Mouse (Mus musculus) lung, postnatal 25 days (tissue): ENCODE measurements around the gene Cmtm2a.
"Not testable (repeated sequence)": the region's sequence is repeated elsewhere in the genome, so short reads cannot be mapped to it uniquely, and the experiment has no call there.

ENCODE experiments used
- DNase-seq: peaks from one replicate; pipeline ENCODE4 v3.0.0; 2022; ENCODE audit warnings: low spot score

Gene Cmtm2a

DNA sequence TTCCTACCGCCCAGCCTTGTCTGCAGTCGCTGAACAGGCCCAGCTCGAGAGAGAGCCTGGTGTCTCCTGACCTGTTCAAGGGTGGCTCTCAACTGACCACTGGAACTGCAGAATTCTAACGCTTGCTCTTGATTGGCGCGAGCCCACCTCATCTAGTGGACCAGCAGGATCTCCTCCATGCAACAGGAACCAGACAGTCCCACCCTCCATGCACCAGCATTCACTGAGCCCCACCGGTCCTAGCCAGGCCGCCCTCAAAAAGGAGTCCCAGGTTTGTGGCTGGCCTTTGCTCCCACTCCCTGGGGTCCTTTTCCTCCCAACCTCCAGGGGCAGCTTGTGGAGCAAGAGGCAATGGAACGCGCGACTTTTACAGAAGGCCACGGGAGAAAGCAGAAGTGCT, at the start of gene Cmtm2a:
TSS of gene Cmtm2a (minus strand) at position 101 of the 400 bp plus-strand sequence.
- not testable (repeated sequence) for DNase-seq

DNA sequence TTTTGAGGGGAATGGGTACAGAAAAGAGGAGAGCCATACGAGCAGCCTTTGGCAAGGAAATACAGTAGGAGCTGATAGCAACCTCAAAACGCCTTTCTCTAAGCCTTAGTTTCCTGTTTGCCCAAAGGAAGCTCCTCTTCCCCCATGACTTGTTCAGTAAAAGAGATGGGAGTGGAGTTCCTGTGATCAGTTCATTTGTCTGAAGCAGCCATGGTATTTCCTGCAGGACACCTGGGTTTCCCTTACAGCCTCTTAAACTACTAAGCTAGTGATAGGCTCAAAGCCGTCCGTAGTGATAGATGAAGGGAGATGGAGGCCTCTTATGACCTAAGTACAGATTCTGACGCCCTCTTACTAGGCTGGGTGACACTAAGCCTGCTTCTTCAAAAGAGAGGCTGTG, 49.4 kb upstream of the Cmtm2a start:
- no peak for DNase-seq

DNA sequence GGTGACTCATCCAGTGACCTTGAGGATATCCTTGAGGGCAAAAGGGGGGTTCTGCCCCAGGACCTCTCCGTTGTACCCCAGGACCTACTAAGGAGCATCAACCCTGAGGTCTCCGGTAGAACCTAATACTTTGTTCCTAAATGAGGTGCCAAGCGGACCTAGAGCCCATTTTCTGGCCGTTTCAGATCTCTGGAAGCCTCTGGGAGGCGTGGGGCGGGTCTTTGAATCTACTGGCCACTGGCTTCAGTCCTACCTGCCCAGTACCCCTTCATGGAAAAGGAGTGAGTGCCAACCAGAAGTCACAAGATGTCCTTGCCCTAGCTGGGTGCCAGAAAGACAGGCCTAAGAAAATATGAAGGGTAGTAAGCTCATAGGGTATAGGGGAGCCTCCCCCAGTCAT, 48.7 kb upstream of the Cmtm2a start:
- DNase-seq: no peak

DNA sequence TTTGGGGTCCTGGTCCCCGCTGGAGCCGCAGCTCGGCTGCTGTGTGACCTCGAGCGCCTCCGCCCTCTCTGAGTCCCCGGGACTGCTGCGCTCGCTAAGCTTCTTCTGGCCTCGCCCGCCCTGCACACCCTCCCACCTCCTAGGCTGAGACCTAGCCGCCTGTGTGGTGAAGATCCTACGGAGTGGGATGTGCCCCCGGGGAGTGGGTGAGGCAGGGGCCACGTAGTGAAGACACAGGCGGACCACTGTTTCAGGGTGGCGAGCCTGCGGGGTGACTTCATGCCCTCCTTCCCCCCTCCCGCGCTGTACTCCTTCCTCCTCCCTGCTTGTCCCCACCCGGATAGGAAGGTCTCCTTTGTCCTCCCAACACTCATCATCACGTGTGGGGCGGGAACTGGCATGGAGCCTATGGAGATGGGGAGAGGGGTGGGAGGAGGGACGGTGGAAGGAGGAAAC, 48.2 kb upstream of the Cmtm2a start:
- peak; percentile 79 for DNase-seq

DNA sequence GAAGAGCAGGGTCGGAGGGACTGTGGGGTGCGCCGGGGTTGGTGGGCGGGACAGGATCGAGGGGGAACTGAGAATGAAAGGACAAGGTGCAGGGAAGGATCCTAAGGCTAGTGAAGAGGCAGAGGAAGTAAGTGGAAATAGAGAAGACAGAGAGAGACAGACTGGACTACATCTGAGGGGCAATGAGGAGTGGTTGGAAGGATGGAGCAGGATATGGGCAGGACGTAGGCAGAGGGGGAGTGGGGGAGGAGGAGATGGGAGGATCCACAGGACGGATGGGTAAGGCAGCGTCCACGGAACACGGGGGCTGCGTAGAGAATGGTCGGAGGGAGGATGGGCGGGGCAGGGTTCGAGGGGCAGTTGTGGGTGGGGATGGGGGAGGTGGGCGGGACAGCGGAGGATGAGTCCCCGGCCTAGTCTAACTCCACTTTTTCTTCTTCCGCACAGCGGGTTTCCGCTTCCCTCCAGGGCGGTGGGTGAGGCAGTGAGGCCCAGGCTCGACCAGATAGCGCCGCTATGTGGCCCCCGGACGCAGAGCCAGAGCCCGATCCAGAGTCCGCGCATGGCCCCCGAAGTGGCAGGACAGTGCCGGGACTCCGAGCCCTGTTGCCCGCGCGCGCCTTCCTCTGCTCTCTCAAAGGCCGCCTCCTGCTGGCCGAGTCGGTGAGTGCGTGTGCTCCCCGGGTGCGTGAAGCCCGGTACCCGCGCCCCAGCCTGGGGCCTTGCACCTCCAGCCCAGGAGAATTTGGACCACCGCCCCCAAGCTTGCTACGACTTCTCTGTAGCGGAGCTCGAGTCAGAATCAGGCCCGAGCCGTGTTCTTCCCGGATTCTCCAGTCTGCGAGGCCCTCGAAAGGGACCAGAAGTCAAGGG, 47.5 kb upstream of the Cmtm2a start:
- peak; percentile 82 for DNase-seq

DNA sequence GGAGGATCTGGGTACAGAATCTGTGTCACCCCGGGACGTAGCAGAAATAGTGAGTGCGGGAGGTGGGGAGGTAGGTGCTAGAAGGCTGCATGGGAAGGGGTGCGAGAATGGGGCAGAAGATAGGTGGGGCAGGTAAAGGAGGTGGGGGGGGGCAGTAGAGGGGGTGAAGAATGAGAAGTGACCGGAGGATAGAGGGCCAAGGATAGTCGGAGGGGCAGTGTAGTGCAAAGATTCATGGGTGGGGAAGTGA, 46.9 kb upstream of the Cmtm2a start:
- DNase-seq: no peak

DNA sequence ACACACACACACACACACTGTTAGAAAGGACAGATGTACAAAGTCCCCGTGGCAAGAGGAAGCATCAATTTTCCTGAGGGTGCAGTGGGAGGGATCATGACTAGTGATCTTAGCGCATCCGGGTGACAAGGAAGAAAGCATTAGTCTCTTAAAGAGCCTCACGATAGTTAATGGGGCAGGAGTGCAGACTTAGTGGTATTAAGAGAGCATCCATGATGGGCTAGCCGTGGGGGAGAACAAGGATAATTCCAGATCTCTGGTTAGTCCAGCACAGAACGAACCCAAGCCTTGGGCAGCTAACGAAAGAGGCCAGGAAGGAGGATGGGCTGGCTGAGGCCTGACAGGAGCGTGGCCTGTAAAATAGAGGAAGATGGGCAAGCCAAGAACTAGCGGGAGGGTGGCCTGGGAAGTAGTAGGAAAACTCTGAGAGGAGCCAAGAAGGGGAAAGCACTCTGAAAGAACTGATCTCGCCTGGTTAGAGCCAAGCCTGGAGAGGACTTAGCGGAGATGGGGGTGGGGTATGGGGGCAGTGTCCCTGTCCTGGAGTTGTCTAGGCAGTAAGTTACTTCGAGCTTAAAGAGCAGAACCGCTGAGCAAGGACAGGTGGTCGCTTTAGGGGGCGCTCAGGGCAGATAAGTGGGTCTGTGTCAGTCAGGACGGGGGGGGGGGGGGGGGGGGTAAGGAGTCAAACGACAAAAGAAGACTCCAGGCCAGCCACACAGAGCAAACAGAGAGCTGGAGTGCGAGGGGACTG, 46.4 kb upstream of the Cmtm2a start, which contains the start of gene Cmtm3:
TSS of gene Cmtm3 (plus strand) at position 182 of the 754 bp plus-strand sequence.
- DNase-seq: no peak

DNA sequence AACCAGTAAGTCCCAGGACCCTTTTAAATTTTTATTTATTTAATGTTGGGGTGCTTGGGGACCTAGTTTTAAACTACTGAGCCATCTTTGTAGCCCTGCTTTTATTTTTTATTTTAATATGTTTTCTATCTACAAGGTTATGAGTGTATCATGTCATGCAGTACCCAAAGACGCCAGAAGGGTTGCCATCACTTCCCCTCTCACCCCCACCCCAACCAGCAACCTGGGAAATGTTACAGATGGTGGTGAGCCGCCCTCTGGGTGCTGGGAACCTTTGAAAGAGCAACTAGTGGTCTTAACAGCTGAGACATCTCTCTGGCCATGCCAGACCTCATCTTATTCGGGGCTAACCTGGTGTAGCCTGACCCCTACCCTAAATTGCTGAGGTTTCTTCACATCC, 44.9 kb upstream of the Cmtm2a start:
- no peak for DNase-seq

DNA sequence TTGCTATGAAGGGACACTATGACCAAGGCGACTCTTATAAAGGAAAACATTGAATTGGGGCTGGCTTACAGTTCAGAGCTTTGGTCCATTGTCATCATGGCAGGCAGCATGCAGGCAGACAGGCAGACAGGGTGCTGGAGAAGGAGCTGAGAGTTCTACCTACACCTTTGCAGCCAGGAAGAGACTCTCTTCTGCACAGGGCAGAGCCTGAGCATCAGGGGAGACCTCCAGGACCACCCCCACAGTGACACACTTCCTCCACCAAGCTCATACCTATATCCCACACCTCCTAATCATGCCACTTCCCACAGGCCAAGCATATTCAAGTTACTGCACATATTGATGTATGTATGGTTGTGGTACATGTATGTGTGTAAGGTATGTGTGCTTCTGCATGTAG, 43.8 kb upstream of the Cmtm2a start:
- no peak for DNase-seq

DNA sequence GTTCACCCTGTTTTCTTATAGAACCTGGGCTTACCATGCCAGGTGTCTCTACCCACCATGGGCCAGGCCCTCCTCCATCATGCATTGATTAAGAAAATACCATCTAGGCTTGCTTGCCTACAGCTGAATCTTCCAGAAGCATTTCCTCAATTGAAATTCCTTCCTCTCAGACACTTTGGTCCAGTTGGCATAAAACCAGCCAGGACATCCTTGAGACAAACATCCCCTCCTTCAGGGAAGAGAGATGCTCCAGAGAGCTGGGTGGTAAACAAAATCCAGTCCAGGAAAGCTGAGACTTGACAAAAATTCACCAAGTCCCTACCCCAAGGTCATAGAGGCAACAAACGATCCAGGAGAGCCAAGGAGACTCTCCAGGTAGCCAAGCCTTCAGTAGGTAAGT, 41.2 kb upstream of the Cmtm2a start:
- peak; percentile 34 for DNase-seq

DNA sequence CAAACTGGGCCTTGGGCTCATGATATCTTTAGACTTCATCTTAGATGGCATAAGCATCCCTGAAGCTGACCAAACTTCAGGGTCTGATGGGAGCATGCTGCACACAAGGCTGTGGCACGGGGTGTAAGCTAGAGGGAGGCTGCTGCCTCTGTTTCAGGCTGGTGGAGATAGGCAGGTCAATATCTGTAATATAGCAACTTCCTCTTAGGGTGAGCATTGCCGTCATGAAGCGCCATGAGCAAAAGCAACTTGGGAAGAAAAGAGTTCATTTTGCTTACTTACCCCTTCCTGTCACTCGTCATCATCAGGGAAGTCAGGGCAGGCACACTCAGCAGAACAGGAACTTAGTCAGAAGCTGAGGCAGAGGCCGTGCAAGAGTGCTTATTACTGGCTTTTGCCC, 40.8 kb upstream of the Cmtm2a start:
- DNase-seq: peak; percentile 24

DNA sequence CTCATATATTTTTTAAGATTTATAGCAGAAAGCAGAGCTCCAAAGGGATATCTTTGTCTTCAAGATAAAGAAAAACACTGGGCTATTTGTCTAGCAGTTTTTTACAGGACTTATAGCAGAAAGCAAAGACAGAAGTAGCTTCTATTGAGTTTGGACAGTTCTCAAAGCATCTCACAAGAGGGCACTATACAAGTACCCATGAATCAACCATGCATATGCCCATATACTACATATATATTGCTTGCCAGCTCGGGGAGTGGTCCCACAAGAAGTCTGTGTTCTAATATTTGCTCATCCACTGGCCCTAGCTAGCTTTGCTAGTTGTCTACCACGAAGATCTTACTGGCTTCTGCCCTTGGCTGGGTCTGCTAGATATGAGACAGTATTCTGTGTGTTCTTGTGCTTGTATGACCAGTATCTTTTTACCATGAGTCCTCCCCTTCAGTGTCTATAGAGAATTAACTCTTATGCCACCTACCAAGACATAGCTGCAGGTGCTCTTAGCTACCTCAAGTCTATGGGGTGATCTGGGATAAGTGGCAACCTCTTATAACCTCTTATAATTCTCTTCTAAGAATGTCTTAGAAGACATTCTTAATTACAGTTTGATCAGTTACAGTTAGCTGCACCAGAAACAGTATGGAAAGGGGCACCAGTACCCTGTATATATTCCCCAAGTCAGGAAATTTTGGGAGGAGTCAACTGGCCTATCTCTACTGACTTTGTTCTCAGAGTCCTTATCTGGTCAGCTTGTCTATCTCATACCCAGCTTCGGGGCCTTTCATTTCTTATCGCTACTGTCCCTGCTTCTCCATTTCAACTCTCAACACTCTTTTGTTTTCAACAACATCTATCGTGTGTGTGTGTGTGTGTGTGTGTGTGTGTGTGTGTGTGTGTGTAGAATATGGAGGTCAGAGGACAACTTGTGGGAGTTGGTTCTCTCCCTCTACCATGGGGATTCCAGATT, 40.0 kb upstream of the Cmtm2a start:
- no peak for DNase-seq

DNA sequence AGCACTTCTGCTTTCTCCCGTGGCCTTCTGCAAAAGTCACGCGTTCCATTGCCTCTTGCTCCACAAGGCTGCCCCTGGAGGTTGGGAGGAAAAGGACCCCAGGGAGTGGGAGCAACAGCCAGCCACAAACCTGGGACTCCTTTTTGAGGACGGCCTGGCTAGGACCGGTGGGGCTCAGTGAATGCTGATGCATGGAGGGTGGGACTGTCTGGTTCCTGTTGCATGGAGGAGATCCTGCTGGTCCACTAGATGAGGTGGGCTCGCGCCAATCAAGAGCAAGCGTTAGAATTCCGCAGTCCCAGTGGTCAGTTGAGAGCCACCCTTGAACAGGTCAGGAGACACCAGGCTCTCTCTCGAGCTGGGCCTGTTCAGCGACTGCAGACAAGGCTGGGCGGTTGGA, 28.9 kb upstream of the Cmtm2a start, which contains the start of gene Cmtm2b:
TSS of gene Cmtm2b (plus strand) at position 301 of the 400 bp plus-strand sequence.
- DNase-seq: not testable (repeated sequence)

DNA sequence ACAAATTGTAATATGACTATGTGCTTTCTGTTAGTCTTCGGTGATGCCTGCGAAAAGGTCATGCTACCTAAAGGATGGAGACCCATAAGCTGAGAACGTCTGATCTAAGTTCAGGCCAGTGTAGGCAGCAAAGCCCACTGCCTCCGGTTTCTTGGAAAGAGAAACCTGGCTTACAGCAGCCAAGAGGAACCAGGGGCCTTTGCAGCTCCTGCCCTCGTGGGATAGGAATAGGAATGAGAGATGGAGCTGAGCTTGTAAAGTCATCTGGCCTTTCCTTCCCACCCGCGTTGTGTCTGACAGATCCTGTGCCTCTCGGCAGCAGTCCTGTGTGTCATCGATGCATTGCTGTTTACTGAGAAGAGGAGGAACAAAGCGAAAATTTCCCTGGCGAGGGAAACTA, 28.3 kb upstream of the Cmtm2a start, which contains the start of gene Gm11020:
TSS of gene Gm11020 (plus strand) at position 301 of the 400 bp plus-strand sequence.
- DNase-seq: not testable (repeated sequence)

DNA sequence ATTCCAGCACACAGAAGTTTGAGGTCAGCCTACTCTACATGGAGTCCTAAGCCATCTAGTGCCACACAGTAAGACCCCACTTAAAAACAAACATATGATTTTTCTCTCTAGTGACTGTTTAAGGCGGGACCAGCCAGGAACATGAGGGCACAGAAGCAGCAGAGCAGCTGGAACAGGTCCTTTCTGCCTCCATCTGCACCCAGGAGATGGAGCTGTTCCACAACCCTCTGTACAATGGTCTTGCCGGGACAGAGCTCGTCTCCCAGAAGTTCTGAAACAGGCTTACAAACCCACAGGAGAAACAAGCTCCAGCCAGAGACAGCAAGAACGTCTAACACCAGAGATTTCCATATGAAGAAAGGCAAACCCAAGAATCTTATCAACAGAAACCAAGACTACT, 20.3 kb upstream of the Cmtm2a start:
- DNase-seq: peak; percentile 32

DNA sequence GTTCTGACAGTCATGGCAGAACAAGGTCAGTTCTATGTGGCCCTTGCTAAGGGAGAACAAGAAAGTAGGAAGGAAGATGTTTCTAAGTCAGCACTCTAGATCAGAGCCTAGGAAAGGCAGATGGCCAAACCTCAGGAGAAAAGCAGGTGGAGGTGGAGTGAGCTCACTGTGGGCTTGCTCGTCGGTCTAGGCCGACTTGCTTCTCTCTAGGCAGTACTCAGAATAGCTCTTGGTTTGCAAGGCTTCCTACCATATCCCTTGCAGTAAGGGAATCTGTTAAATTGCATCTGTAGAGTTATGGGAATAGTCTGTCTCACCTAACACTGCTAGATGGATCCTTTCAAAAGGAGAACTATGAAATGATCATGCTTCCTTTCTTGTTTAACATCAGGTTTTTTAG, 19.0 kb upstream of the Cmtm2a start:
- DNase-seq: not testable (repeated sequence)

DNA sequence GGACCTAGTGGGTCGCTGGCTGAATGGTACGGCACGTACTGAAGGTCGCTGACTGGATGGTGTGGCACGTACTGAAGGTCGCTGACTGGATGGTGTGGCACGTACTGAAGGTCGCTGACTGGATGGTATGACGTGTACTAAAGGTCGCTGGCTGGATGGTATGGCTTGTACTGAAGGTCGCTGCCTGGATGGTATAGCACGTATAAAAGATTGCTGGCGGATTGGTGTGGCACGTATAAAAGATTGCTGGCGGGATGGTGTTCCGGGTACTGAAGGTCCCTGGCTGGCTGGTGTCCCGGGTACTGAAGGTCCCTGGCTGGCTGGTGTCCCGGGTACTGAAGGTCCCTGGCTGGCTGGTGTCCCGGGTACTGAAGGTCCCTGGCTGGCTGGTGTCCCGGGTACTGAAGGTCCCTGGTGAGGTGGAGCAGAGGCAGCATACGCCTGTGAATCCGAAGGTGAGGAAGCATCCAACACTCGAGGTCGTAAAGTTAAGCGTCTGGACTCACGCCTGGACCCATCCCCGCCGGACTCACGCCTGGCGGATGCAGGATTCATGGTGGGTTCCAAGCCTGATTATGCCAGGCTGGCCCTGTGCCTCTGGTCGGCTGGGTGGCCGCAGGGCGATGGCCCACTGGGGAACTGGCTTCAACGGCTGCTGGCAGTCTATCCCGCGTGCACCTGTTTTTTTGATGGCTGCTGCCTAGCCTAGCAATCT, 16.6 kb upstream of the Cmtm2a start, which contains the start of the genes Gm45711 and Cmtm1:
TSS of gene Gm45711 (minus strand) at position 641 of the 715 bp plus-strand sequence.
TSS of gene Cmtm1 (minus strand) at position 705 of the 715 bp plus-strand sequence.
- DNase-seq: not testable (repeated sequence)

DNA sequence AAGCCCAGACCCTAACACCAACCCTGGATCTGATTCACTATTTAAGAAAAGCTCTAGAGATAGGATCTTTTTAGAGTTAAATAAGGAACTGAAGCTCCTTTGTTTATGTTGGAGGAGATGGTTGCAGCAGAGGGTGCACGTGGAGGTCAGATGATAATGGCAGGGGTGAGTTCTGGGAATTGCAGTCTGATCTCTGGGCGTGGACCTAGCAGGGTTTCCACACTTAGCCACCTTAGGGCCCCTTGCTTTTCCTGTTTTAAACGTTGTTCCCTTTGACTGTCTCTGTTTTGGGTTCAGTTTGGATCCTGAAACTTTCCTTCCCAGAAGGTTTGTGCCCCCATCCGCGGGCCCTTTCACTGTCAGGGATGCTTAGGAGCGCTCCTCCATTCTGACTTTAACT, 15.4 kb upstream of the Cmtm2a start:
- not testable (repeated sequence) for DNase-seq

DNA sequence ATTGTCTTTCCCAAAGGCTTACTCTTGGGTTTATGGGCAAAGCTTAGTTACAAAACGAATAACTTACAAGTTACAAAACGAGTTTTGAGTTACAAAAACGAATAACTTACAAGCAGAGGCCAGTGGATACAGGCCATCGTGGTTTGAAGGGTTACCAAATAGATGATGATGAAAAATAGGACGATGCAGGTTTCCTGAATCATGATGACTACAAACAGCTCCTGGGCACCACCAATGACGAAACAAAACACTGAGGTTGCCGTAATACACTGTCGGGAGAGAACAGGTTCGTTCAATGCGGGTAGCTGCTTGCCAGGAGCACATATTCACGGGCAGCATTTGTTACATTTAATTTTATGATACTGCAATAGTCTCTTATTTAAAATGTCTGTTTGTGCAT, 12.0 kb upstream of the Cmtm2a start:
- DNase-seq: no peak

DNA sequence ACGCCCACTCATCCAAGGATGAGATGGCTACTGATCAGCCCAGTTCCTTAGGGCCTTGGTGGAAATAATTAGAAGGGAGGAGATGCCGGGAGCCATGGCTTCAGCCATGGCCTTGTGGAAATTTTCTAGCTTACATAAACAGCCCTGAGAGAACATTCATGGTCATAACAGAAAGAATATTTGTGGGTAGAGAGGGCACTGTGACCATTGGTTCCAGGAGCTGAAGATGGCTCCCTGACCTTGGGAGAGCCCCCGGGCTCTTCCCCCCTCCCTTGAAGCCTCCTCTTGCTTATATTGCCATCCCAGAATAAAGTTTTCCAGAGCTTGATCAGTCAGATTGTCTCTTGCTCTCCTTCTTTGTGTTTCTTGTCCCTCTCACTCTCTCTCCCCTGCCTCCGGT, 9.6 kb upstream of the Cmtm2a start:
- not testable (repeated sequence) for DNase-seq

DNA sequence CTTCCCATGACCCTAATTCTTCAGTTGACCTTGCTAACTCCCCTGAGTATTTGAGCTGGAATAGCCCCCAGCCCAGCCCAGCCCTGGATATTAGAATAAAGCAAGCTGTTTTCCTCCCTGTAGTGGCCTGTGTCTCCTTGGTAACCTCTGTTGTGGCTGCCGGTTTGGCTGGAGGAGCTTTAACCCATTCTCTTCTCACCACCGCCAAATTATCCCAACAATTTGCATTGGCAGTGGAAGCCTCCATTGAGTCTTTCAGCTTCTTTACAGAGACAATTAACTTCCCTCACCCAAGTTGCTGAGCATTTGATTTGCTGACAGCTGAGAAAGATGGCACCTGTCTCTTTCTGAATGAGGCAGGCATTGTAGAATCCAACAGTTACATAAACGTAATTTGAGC, 8.6 kb upstream of the Cmtm2a start:
- DNase-seq: not testable (repeated sequence)
